Mouse (Mus musculus): ENCODE results near the gene 1700012B07Rik.

1700012B07Rik gene

GRCm38 (mm10) chr11:109827946-109828345, at the start of gene 1700012B07Rik:
1700012B07Rik (minus strand) TSS chr11:109828046.
- DNase-seq (ENCODE audit: low read depth): no peak

GRCm38 (mm10) chr11:109876767-109877166, 48.9 kb upstream of the 1700012B07Rik start:
- no peak for DNase-seq (ENCODE audit: low read depth)

GRCm38 (mm10) chr11:109875834-109876233, 48.0 kb upstream of the 1700012B07Rik start:
- no peak for DNase-seq (ENCODE audit: low read depth)

DNA sequence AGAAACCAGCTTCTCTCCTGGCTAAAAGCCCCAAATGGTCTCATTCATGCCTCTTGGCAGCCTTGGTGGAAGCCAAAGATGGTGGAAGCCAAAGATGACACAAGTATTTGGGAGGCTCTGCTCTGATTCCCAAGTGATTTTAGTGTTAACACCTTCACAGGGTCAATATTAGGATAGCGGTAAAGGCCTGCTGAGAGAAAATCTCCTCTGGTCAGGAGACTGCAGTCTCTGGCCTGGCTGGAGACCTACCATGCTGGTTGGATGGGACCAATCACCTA, 47.6 kb upstream of the 1700012B07Rik start:
- DNase-seq (ENCODE audit: low read depth): no peak

GRCm38 (mm10) chr11:109874651-109875524, 47.0 kb upstream of the 1700012B07Rik start:
- no peak for DNase-seq (ENCODE audit: low read depth)

GRCm38 (mm10) chr11:109873852-109874610, 46.2 kb upstream of the 1700012B07Rik start:
- DNase-seq (ENCODE audit: low read depth): no peak

GRCm38 (mm10) chr11:109873161-109873775, 45.4 kb upstream of the 1700012B07Rik start:
- peak; percentile 57 for DNase-seq (ENCODE audit: low read depth)

DNA sequence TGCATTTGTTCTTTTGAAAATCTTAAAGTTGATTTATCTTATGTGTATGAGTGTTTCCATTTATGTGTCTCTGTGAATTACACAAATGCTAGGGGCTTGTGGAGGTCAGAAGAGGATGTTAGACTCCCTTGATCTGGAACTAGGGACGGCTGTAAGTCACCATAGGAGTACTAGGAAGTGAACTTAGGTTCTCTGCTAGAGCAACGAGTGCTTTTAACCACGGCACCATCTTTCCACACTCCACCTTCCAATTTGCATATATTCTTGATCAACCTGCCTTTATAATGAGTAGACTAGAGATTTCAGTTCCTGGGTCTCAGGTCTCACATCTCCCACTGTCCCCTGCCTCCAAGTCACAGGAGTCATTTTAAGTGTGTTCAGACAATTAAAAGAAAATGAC, 44.8 kb upstream of the 1700012B07Rik start:
- DNase-seq (ENCODE audit: low read depth): no peak

DNA sequence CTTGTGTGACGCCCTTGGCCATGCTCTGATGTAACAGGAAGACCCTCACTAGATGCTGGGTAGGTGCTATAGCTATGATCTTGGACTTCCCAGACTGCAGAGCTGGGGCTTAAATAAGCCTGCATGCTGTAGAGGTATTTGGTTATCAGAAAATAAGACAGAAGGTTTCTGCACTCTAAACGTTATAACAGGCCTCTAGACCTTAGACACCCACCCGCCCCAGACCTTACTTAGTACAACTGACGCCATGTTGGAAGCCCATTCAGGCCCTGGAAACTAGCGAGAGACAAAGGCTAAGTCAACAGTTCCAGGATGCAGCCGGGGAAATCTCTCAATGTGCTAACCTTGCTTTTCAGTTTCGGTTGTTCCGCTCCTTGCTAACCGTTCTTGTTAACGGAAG, 44.2 kb upstream of the 1700012B07Rik start:
- DNase-seq (ENCODE audit: low read depth): no peak

DNA sequence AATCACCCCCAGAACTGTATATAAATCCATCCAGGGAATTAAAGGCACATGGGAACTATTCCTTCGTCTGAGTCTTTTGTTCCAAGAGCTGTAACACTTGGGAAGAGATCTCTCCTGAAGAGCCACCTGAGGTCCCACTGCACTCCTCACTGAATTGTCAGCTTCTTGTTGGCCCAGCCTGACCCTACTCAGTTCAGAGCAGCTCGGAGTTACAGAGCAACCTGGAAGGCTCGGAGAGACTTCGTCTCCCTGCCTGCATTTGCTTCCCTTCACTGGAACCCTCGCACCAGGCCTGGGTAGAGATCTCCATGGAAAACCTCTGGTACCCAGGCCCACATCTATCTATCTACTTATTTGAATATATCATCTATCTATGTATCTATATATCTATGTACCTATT, 40.0 kb upstream of the 1700012B07Rik start:
- no peak for DNase-seq (ENCODE audit: low read depth)

GRCm38 (mm10) chr11:109866537-109867160, 38.8 kb upstream of the 1700012B07Rik start:
- no peak for DNase-seq (ENCODE audit: low read depth)

GRCm38 (mm10) chr11:109865526-109865925, 37.7 kb upstream of the 1700012B07Rik start:
- no peak for DNase-seq (ENCODE audit: low read depth)

- DNase-seq (ENCODE audit: low read depth): no peak
These were observed 36.1 kb upstream of the 1700012B07Rik start for GRCm38 (mm10) chr11:109863951-109864350.

DNA sequence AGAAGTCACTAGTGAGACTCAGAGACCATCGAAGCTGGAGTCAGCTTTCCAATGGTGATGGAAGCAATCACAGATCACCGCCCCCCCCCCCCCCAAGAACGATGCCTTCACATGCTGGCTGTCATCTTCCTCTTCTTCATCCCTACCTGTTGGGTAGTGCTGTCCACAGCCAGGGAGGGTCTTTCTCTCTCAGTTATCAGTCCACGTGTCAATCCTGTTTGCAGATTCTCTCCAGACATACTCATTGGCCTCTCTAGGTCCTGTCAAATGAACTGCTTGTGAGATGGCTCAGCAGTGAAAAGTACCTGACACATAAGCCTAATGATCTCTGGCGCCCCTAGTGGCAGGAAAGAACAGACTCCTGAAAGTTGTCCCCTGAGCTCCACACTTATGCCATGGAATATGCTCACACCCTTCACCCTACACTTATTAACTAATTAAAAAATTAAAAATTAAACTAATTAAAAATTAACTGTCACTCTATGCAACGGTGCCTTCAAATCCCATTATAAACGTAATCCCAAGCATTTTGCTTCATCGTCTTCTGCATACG, 35.4 kb upstream of the 1700012B07Rik start:
- DNase-seq (ENCODE audit: low read depth): peak; percentile 84

DNA sequence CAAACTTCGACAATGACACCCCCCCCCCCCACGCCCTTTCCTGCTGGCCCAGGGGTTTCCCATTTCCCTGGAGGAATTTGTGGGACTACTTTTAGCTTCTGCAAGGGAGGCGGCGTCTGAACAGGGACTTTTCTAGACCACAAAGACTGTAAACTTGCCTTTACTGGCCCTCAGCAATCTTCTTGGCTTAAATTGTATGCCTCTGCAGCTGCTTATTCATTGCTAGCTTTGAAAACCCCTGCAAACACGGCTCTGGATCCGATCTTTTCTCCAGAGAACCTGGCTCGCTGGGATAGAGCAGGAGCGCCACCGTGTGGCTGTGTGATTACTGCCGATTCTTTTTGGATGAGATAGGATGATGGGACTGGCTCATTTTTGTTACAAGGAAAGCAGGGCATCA, 32.7 kb upstream of the 1700012B07Rik start:
- DNase-seq (ENCODE audit: low read depth): peak; percentile 94

- DNase-seq (ENCODE audit: low read depth): peak; percentile 90
These were observed 32.2 kb upstream of the 1700012B07Rik start for GRCm38 (mm10) chr11:109859939-109860469.

DNA sequence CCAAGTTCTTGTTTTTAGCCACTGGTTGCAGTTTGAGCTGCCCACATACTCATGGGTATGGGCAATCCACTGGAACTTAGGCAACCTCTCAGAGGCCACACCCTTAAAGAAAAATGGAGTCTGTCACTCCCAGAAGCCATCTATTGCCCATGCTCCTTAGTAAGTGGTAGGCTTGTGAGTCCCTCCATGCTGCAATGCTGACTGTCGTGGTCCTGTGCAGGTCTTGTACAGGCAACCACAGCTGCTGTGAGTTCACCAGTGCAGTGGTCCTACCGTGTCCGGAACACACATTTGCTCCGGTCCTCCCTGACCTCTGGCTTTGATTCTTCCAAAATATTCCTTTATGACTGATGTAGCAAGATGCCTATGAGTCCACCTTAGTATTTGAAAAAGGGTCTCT, 31.6 kb upstream of the 1700012B07Rik start:
- peak; percentile 32 for DNase-seq (ENCODE audit: low read depth)

- DNase-seq (ENCODE audit: low read depth): no peak
These were observed 29.2 kb upstream of the 1700012B07Rik start for GRCm38 (mm10) chr11:109857086-109857485.

DNA sequence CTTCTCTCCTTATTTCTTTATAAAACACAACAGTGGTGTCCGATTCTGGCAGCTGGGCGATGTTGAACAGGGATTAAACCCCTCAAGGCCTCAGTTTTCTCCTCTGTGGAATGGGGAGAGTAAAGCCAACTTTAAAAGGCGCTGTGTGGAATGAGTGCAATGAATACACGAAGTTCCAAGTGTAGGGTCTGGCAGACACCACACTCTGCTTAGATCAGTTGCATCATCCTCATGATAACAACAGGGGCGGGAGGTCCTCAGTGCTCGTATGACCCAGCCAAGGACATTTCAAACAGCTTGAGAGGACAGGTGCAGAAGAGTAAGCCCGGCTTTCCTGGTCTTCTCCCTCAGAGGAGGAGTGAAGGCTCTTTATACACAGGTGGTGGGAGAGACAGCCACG, 26.2 kb upstream of the 1700012B07Rik start:
- no peak for DNase-seq (ENCODE audit: low read depth)

DNA sequence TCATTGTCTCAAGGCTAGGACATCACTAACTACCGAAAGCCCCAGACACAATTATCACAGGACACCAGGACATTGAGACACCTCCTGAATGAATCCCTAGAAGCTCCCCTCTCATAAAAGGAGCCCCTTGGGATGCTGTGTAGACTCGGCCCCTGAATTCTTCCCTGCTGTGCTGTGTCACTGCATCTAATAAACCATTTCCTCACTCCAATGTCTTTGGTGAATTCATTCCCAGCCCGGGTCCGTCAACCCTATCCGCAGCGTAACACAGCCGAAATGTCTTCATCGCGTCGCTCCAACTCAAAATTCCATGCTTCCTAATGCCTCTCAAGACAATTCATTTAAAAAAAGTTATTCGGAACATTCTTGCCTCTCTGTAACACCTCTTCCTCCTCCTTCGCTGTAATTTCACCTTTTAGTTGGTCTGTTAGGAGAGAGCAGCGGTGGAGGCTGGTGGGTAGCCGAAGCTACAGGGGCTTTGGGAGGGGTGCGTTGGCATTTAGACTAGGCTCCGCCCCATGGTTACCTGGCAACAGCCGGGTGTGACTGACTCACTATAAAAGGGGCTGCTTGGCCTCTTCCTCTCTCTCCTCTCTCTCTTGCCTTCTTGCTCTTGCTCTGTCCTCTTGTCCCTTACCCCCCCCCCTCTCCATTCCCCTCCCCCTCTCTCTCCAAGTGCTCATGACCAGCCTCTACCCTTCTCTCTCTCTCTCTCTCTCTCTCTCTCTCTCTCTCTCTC, 25.6 kb upstream of the 1700012B07Rik start:
- no peak for DNase-seq (ENCODE audit: low read depth)

- no peak for DNase-seq (ENCODE audit: low read depth)
These were observed 24.1 kb upstream of the 1700012B07Rik start for GRCm38 (mm10) chr11:109851996-109852395.

All from naive thymus-derived CD4-positive, alpha-beta T cell, adult 2 months (primary cell).